Mouse (Mus musculus): ENCODE data around the gene Chchd6.

- TF ChIP-seq CTCF (IDR thresholded peaks at IDR 0.05; ENCODE audit: borderline replicate concordance, control insufficient read depth, extremely low read depth, insufficient read depth, low read length, poor library complexity) = no peak
- no peak for TF ChIP-seq POLR2A (IDR thresholded peaks at IDR 0.05; ENCODE audit: control insufficient read depth, extremely low read depth, insufficient read depth, low read length, poor library complexity)
Measured at GRCm38 (mm10) chr6:89486055-89486454, 109.4 kb downstream of the Chchd6 start.
